Mouse (Mus musculus) left cerebral cortex, adult 8-10 months (tissue): ENCODE results near the gene Rac1. TPM values are rescaled to one million over a fixed set of nuclear protein-coding genes. Genes with fewer than 3 reads are reported as not detected.

Experiments used
- DNase-seq, 2 experiments: peaks; one replicate each; pipeline ENCODE4 v3.0.0; 2022; ENCODE audit warnings: low spot score in 2 of 2
- total RNA-seq, 4 experiments: library from RNA; stranded (reverse); gene quantifications; 2 replicates each; pipeline ENCODE4 v1.2.4; 2022

Gene Rac1
- total RNA-seq, 4 experiments from 2014 or later, result 369 to 406 (median 382) TPM

GRCm38 (mm10) chr5:143497451-143497850 is 30.4 kb downstream of the Rac1 start:
- no peak for DNase-seq

- no peak for DNase-seq
Measured at GRCm38 (mm10) chr5:143495708-143496107, 32.1 kb downstream of the Rac1 start.

GRCm38 (mm10) chr5:143493163-143493562 is 34.7 kb downstream of the Rac1 start:
- no peak for DNase-seq

GRCm38 (mm10) chr5:143491736-143492135 is 36.1 kb downstream of the Rac1 start:
- DNase-seq, result no peak

- no peak for DNase-seq
Measured at GRCm38 (mm10) chr5:143489749-143490342, 38.0 kb downstream of the Rac1 start.

- DNase-seq, result no peak
Measured at GRCm38 (mm10) chr5:143487998-143488397, 39.8 kb downstream of the Rac1 start.

- no peak for DNase-seq
Measured at GRCm38 (mm10) chr5:143487193-143487592, 40.6 kb downstream of the Rac1 start.

GRCm38 (mm10) chr5:143484955-143485354 is 42.9 kb downstream of the Rac1 start:
- no peak for DNase-seq

GRCm38 (mm10) chr5:143477901-143478300 is 49.9 kb downstream of the Rac1 start:
- no peak for DNase-seq

GRCm38 (mm10) chr5:143476013-143476412 is 51.8 kb downstream of the Rac1 start:
- peak in 1 of 2 experiments; percentile 4 for DNase-seq

- no peak for DNase-seq
Measured at GRCm38 (mm10) chr5:143475153-143475844, 52.5 kb downstream of the Rac1 start.

GRCm38 (mm10) chr5:143471953-143472618 is 55.8 kb downstream of the Rac1 start:
- DNase-seq, result peak in 1 of 2 experiments; percentile 85

GRCm38 (mm10) chr5:143471165-143471546 is 56.7 kb downstream of the Rac1 start:
- no peak for DNase-seq

GRCm38 (mm10) chr5:143470421-143471164 is 57.2 kb downstream of the Rac1 start:
- DNase-seq, result no peak

GRCm38 (mm10) chr5:143469628-143470027 is 58.2 kb downstream of the Rac1 start:
- DNase-seq, result no peak

- no peak for DNase-seq
Measured at GRCm38 (mm10) chr5:143467931-143468330, 59.9 kb downstream of the Rac1 start.

- DNase-seq, result no peak
Measured at GRCm38 (mm10) chr5:143466891-143467669, 60.8 kb downstream of the Rac1 start.

- DNase-seq, result no peak
Measured at GRCm38 (mm10) chr5:143465156-143466085, 62.4 kb downstream of the Rac1 start.

- DNase-seq, result no peak
Measured at GRCm38 (mm10) chr5:143464757-143465118, 63.1 kb downstream of the Rac1 start.
